ENCODE assay signal across 30 mouse cellular contexts in the genomic region with DNA sequence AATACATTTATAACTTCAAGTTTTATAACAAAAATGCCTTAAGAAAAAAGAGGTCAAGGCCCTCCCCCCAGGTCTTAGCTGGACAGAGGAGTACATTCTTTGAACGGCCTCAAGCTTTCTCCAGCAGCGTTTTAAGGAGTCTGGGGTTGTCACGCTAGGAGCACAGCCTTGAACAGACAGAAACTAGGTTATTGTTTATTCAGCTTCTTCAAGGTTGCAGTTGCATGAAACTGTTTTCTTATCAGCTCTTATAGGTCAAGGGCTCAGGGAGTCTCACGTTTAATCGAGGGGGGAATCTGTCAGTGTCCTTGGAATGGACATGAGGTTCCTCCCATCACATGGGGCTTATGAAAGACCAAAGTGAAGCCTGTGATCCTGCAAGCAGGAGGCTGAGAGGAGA. TPM values are rescaled to one million over a fixed set of nuclear protein-coding genes. Genes with fewer than 3 reads are reported as not detected.
DNase-seq lines count a peak whose midpoint lies in the region; ATAC-seq and TF ChIP-seq lines count a peak whose summit lies in the region.
"Had no signal": no experiment of that assay in that cellular context is flagged by ENCODE, and none has a peak within 500 bp of the region (broad histone marks: within the 10 kb centered on the region; RNA-seq: fewer than 3 reads in every experiment).

No protein-coding gene starts in this region.

- no peaks in the 10 kb centered on the region for H3K9me3 ChIP-seq in lung, postnatal 0 days (ENCODE audit: low read length)
- H3K9me3 ChIP-seq: embryonic facial prominence, embryonic 12.5 days; embryonic facial prominence, embryonic 15.5 days; forebrain, embryonic 12.5 days; forebrain, embryonic 15.5 days; G1E; heart, embryonic 12.5 days; heart, embryonic 15.5 days had no signal

- H3K36me3 ChIP-seq in lung, postnatal 0 days (ENCODE audit: insufficient read depth, low read length): no peaks in the 10 kb centered on the region
- H3K36me3 ChIP-seq: embryonic facial prominence, embryonic 12.5 days; embryonic facial prominence, embryonic 15.5 days; forebrain, embryonic 12.5 days; forebrain, embryonic 15.5 days; G1E; heart, embryonic 12.5 days; heart, embryonic 15.5 days had no signal

- H3K4me3 ChIP-seq in lung, postnatal 0 days (ENCODE audit: low read depth, low read length): no peak overlapping the region
- H3K4me3 ChIP-seq: embryonic facial prominence, embryonic 12.5 days; embryonic facial prominence, embryonic 15.5 days; erythroblast, embryonic 14.5 days; forebrain, embryonic 12.5 days; forebrain, embryonic 15.5 days; heart, embryonic 12.5 days; heart, embryonic 15.5 days had no signal

- TF ChIP-seq EP300 in lung, postnatal 0 days (IDR thresholded peaks at IDR 0.05): no peak

- no peaks in the 10 kb centered on the region for H3K4me1 ChIP-seq in lung, postnatal 0 days (ENCODE audit: insufficient read depth, low read depth, low read length)
- H3K4me1 ChIP-seq: embryonic facial prominence, embryonic 12.5 days; embryonic facial prominence, embryonic 15.5 days; forebrain, embryonic 12.5 days; forebrain, embryonic 15.5 days; heart, embryonic 15.5 days had no signal

- whole genome bisulfite sequencing in lung, postnatal 0 days: 43% methylated on average over 5 of the region's 5 CpGs

- peak; percentile 84 for DNase-seq in adrenal gland, adult 2 months
- DNase-seq in adrenal gland, postnatal 25 days: no peak
- DNase-seq in adrenal gland, adult 8-10 months: peak; percentile 65
- DNase-seq in adrenal gland, postnatal 14 days: peak; percentile 62
- DNase-seq in testis, postnatal 10 days (ENCODE audit: low spot score): peak; percentile 53
- no peak for DNase-seq in heart, postnatal 25 days (ENCODE audit: low spot score)
- DNase-seq in lung, postnatal 0 days (ENCODE audit: low spot score): no peak
- DNase-seq: B cell, adult 2 months; cerebellum, adult 11-12 months; cerebellum, adult 8-10 months; cerebellum, postnatal 14 days; gastrocnemius, postnatal 25 days; heart, adult 18-20 months; heart, postnatal 10 days; heart, postnatal 4 days had no signal

- TF ChIP-seq CTCF in lung, postnatal 0 days (IDR thresholded peaks at IDR 0.05): no peak

- no peaks in the 10 kb centered on the region for H3K27me3 ChIP-seq in lung, postnatal 0 days (replicated peaks; ENCODE audit: insufficient read depth, low read length)
- H3K27me3 ChIP-seq: CH12.LX; embryonic facial prominence, embryonic 12.5 days; embryonic facial prominence, embryonic 15.5 days; forebrain, embryonic 12.5 days; forebrain, embryonic 15.5 days; heart, embryonic 12.5 days; heart, embryonic 15.5 days; Patski had no signal

- H3K9ac ChIP-seq in lung, postnatal 0 days (replicated peaks; ENCODE audit: low read depth): no peak overlapping the region
- H3K9ac ChIP-seq: embryonic facial prominence, embryonic 12.5 days; embryonic facial prominence, embryonic 15.5 days; forebrain, embryonic 12.5 days; forebrain, embryonic 15.5 days; heart, embryonic 12.5 days; heart, embryonic 15.5 days; hindbrain, embryonic 14.5 days had no signal

- no peak overlapping the region for H3K27ac ChIP-seq in lung, postnatal 0 days (ENCODE audit: low read length)
- H3K27ac ChIP-seq: embryonic facial prominence, embryonic 12.5 days; embryonic facial prominence, embryonic 15.5 days; forebrain, embryonic 12.5 days; forebrain, embryonic 15.5 days; heart, embryonic 15.5 days; hindbrain, embryonic 14.5 days; hindbrain, postnatal 0 days had no signal

- no peak overlapping the region for H3K4me2 ChIP-seq in lung, postnatal 0 days (replicated peaks; ENCODE audit: low read depth, low read length)
- H3K4me2 ChIP-seq: embryonic facial prominence, embryonic 12.5 days; embryonic facial prominence, embryonic 15.5 days; forebrain, embryonic 12.5 days; forebrain, embryonic 15.5 days; heart, embryonic 12.5 days; heart, embryonic 15.5 days; hindbrain, embryonic 14.5 days had no signal

- ATAC-seq in lung, postnatal 0 days: no peak
- ATAC-seq: forebrain, embryonic 15.5 days; hindbrain, postnatal 0 days; inflammation-experienced regulatory T-cells, adult 6 months; intestine, embryonic 16.5 days; Patski had no signal

- intact Hi-C loops in heart, postnatal 25 days (cut with DNase I): no loop called here

RNA-seq across cellular contexts. Expression of a gene that starts 21.4 kb away (rescaled TPM):
- total RNA-seq in adrenal gland, adult 2 months (2021): 1,000 to 10,000 TPM; 1,216 to 1,611 TPM
- polyA plus RNA-seq in adrenal gland, adult 2 months (2012; rRNA removed): 307 and 379 TPM in 2 replicates
- total RNA-seq in adrenal gland, postnatal 25 days (2021): 1,725 and 1,739 TPM in 2 replicates
- 1,000 to 10,000 TPM; 1,151 to 1,951 (median 1,592) TPM for total RNA-seq in adrenal gland, adult 8-10 months (2022)
- 534 and 576 TPM in 2 replicates for total RNA-seq in adrenal gland, postnatal 14 days (2021)
- 10 to 100 TPM; 86.7 to 92.3 TPM for total RNA-seq in heart, postnatal 25 days (2021)
- 48.7 and 51.1 TPM in 2 replicates for polyA plus RNA-seq in lung, postnatal 0 days (2015; fragmentation: Nextera tagmentation; extraction: Ambion mirVana)

RNA-seq across cellular contexts. Expression of a gene that starts 26.3 kb away (rescaled TPM):
- 100 to 1,000 TPM; 118 to 551 TPM for total RNA-seq in adrenal gland, adult 2 months (2021)
- polyA plus RNA-seq in adrenal gland, adult 2 months (2012; rRNA removed): 10.2 and 29.5 TPM in 2 replicates
- 181 and 236 TPM in 2 replicates for total RNA-seq in adrenal gland, postnatal 25 days (2021)
- 100 to 1,000 TPM; 111 to 703 (median 400) TPM for total RNA-seq in adrenal gland, adult 8-10 months (2022)
- total RNA-seq in adrenal gland, postnatal 14 days (2021): 164 and 178 TPM in 2 replicates
- under 1 TPM; 0.34 to 0.45 TPM for total RNA-seq in heart, postnatal 25 days (2021)
- 18.0 and 29.2 TPM in 2 replicates for polyA plus RNA-seq in lung, postnatal 0 days (2015; fragmentation: Nextera tagmentation; extraction: Ambion mirVana)
- total RNA-seq: CH12.LX; common myeloid progenitor, adult 5-6 weeks had no signal
- polyA plus RNA-seq: erythroblast, embryonic 14.5 days; G1E; inflammation-experienced regulatory T-cells, adult 6 months had no signal

Comparison
In these comparisons a context has a peak if more than half of its experiments do, and no peak if none do; other contexts are left out.
1. DNase-seq: peak in adrenal gland, adult 2 months (single experiment), adrenal gland, adult 8-10 months (single experiment), adrenal gland, postnatal 14 days (single experiment) and testis, postnatal 10 days (single experiment); none in adrenal gland, postnatal 25 days (single experiment), heart, postnatal 25 days (single experiment) and lung, postnatal 0 days (single experiment).
2. RNA of a gene that starts 26.3 kb away (total RNA-seq): 111 to 703 TPM in adrenal gland, adult 8-10 months, 118 to 551 TPM in adrenal gland, adult 2 months, 181 to 236 TPM in adrenal gland, postnatal 25 days and 164 to 178 TPM in adrenal gland, postnatal 14 days; 0.34 to 0.45 TPM in heart, postnatal 25 days; every median in the first group is over 10 times any median in the second.